Mouse (Mus musculus) NIH3T3 (cell line): ENCODE data around the gene Nat8l.

ENCODE experiments used
- DNase-seq: peaks from one replicate; pipeline ENCODE4 v3.0.0-alpha.2; 2012; ENCODE audit warnings: low read depth

Nat8l gene

GRCm38 (mm10) chr5:33995843-33996693 lies at the start of gene Nat8l:
Nat8l (plus strand) TSS chr5:33995984.
- DNase-seq = no peak

GRCm38 (mm10) chr5:33947035-33947434 lies 48.7 kb upstream of the Nat8l start:
- peak; percentile 17 for DNase-seq

DNA sequence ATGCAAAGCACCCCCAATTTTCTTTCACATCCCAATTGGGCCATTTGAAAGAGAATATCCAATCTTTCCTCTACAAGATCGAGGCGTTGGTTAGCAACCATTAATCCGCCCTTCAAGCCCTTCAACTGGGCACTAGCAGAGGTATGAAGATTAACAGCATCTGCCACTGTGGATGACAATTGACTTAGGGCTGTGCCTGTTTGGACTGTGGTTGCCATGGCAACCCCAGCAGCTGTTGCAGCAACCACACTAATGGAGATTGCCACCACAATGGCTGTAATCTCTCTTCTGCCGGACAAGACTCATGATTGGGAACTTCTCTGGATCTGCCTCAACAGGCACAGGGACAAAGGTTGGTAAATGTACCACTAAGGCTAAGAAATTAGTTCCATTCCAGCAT lies 47.5 kb upstream of the Nat8l start:
- no peak for DNase-seq

DNA sequence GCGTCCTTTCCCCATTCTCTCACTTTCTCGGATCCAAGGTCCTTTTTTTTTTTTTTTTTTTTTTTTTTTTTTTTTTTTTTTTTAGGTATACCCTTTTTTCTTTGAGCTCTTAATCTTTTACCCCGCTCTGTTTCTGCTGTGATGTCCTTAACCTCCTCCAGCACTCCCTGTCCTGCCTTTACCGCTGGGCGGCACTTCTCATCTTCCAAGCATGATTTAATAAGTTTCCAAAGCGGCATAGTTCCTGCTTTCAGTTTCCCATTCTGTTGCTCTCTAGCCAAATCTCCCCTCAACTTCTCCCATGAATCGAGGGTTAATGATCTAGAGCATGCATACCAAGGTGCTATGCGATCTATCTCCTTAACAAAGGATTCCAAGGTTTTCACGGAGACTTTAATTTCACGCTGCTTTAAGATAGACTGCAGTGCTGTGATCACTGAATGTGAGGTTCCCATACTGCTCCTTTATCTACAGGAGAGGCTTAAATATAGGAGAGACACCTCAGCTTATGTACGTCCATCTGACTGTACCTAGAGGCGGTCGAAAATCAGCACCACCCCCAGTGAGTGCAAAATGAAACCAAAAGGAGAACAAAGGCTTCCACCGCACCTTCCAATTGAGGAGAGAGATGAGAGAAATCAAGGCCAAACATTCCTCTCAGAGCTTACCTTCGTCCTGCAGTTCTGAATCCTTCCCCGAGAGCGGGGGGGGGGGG lies 42.2 kb upstream of the Nat8l start:
- DNase-seq = no peak

- peak; percentile 55 for DNase-seq
Measured at GRCm38 (mm10) chr5:33954354-33954753, 41.4 kb upstream of the Nat8l start.

DNA sequence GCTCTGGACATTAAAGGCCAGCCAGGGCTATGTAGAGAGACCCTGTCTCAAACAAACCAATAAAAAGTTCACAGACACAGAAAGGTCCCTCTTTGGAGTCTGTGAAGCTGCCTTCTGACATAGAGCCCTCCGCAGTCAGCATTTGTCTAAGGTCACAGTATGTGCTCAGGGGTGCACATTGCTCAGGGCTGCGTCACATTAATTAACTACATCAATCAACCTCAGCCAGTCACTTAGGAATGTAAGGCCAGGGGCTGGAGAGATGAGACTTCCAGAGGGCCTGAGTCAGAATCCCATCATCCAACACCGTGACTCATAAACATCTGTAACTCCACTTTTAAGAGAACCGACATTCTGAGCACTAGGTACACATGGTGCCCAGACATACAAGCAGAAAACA lies 39.9 kb upstream of the Nat8l start:
- peak; percentile 87 for DNase-seq

DNA sequence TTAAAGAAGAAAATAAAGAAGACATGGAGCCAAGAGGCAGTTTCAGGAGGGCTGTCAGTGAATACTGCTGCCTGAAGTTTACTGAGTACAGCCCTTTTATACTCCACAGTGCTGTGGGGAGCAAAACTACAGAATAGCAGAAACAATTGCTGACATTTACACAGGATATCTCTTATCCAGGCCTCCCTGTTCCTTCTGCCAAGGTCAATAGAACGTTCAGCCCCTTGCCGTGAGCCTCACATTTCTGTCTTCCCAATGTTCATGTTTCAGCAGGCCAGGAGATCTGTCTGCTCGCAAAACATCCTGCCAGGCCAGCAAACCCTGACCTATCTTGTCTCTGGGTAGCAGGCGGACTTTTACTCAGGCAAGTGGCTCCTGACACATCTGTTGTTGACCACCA lies 36.4 kb upstream of the Nat8l start:
- no peak for DNase-seq

DNA sequence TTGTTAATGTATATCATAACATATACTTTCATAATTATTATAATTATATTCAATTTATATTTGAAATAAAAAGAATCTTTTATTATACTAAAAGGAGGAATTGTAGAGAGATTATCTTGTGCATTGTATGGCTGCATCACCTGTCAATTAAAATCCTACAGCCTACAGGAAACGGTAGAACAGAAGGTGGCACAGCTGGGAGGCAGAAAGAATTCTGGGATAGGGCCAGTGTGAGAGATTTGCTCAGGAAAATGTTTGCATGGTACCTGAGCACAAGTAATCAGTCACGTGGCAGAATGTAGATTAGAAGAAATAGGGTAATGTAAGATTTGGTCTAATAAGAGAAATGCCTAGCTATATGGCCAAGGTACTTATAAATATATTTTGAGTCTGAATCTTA lies 21.0 kb upstream of the Nat8l start:
- no peak for DNase-seq

DNA sequence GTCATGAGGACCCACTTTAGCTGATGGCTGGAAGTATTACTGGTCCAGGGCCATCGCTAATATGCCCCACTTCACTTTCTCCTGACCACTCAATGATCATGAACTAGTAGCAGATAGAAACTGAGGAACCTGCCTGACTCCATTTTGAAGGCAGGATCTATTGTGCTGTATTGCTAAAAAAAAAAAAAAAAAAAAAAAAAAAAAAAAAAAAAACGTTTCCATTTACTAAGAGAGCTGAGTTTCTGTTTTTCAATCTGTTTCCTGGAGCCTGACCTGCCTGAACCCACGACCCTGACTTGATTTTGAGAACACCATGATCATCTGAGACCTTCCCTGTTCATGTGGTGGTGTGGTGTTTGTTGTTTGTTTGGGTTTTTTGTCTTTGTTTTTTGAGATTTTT lies 19.5 kb upstream of the Nat8l start:
- DNase-seq = no peak

- peak; percentile 39 for DNase-seq
Measured at GRCm38 (mm10) chr5:33982731-33983259, 13.0 kb upstream of the Nat8l start.

DNA sequence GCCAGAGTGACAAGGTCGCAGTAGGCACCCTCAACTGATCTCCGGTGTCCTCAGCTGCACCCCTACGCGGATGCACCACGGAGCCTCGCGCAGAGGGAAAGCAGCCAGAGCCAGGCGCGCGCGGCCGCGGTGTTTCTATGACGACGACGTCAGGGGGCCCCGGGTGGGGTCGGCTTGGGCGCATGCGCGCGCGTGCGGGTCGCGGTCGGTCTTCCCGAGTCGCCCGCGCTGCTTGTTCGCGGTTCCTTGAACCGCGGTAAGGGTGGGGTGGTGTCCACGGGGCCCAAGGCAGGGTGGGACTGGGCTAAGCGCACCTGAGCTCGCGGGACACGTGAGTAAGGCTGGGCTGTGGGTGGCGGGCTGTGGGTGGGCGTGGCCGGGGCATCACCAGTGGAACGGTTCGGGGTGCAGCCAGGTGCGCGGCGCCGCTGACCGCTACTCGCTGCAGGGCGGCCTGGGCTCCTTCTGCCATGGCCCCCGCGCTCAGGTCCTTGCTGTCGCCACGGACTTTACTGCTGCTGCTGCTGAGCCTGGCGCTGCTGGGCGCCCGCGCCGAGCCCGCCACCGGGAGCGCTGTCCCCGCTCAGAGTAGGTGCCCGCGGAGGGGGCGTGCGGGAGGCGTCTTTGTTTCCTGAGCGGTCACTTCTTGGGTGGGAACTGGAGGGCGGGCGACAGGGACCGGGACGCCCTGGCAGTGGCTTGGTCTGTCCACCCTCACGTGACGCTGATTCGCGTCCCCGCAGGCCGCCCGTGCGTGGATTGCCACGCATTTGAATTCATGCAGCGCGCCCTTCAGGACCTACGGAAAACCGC lies 12.3 kb upstream of the Nat8l start, which contains the start of gene Gm1673:
Gm1673 (plus strand) TSS at position 125 of the 813 bp plus-strand sequence.
- peak; percentile 87 for DNase-seq

- DNase-seq = no peak
Measured at GRCm38 (mm10) chr5:33994671-33995625, 836 bp upstream of the Nat8l start.

DNA sequence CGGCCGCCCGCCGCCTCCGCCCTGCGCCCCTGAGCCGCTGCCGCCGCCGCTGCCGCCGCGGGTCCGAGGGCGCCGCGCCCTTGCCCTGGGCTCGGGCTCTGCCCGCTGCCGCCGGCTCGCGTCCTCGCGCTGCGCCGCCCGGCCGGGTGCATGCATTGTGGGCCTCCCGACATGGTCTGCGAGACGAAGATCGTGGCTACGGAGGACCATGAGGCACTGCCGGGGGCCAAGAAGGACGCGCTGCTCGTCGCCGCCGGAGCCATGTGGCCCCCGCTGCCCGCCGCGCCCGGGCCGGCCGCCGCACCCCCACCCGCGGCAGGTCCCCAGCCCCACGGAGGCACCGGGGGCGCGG lies 886 bp downstream of the Nat8l start:
- DNase-seq = no peak

GRCm38 (mm10) chr5:33997051-33997741 lies 1.4 kb downstream of the Nat8l start:
- DNase-seq = no peak

GRCm38 (mm10) chr5:33997829-33998504 lies 2.2 kb downstream of the Nat8l start:
- DNase-seq = no peak

DNA sequence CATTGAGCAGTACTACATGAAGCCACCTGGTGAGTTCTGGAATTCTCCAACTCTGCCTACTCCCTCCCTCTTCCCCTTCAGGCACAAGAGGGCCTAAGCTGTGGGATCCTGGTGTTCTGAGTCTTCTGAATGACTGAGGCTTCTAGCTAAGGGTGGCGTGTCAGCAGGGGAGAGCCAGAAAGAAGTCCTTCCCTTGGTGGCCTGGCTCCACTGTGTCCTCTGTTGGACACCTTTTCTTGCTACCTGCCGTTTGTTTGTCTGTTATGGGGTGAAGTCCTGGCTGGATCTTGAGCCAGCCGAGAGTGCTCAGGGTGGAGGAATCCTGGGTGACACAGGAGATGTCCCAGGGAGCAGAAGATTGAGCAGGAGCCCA lies 2.7 kb downstream of the Nat8l start:
- no peak for DNase-seq

- peak; percentile 37 for DNase-seq
Measured at GRCm38 (mm10) chr5:33999466-34000090, 3.8 kb downstream of the Nat8l start.

DNA sequence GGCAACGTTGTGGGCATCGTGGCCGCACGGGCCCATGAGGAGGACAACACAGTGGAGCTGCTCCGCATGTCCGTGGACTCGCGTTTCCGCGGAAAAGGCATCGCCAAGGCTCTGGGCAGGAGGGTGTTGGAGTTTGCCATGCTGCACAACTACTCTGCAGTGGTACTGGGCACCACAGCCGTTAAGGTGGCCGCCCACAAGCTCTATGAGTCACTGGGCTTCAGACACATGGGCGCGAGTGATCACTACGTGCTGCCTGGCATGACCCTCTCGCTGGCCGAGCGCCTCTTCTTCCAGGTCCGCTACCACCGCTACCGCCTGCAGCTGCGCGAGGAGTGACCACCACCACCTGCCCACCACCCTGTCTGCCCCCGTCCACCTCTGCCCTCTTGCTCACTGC lies 5.0 kb downstream of the Nat8l start:
- DNase-seq = no peak

DNA sequence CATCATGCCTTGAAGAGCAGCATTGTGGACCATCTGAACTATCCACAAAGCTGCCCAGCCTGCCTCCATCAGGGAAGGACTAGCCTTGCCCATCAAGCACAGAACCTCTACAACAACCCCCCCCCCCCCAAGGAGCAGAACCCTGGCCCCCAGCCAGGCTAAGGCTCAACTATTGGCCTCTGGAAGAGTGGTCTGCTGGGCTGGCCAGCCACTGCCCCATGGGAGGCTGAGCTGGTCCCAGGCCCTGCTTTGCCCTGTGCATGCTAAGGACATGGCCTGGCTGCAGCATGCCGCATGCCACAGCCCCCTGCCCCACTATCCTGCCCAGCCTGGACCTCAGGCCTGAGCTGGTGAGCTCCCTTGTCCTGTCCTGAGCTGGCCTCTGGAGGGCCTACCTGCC lies 5.6 kb downstream of the Nat8l start:
- DNase-seq = no peak

- DNase-seq = no peak
Measured at GRCm38 (mm10) chr5:34002636-34003035, 6.9 kb downstream of the Nat8l start.
